Mouse (Mus musculus) liver, adult (tissue): ENCODE measurements around the gene Myh2.

ENCODE experiments used
- GATA4 ChIP-seq: IDR thresholded peaks from 2 replicates; pipeline ENCODE4 v1.6.1; 2014; ENCODE audit warnings: mild to moderate bottlenecking, low read length; ENCODE audit not compliant: insufficient replicate concordance

Myh2 gene

DNA sequence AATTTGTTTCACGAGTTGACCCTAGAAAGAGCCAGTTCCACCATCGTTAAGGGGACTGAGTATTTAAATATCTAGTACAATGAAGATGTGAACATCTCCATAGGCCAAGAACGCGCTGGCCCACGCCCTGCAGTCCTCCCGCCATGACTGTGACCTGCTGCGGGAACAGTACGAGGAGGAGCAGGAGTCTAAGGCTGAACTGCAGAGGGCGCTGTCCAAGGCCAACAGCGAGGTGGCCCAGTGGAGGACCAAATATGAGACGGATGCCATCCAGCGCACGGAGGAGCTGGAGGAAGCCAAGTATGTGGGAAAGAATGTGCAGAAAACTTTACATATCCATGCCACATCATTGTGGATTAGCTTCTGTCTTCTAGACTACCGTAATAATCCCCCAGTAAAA is 20.7 kb downstream of the Myh2 start:
- no peak for TF ChIP-seq GATA4

DNA sequence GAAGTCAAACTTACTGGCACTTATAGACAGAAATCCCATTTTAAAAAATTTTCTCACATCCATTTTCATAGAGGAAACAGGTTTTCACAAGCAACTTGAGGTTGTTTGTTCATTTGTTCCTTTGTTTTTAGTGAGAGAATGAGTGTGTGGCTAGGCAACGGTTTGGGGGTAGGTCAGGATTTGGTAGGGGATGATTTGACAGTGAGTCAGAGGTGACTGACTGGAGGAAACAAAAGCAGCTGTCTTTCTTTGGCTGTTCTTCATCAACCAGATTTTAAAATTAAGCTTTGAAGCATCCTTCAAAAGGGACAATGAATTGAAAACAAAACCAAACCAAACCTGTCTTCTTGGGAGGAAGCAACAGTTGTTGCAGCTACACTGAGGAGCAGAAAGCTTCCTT is 28.5 kb downstream of the Myh2 start:
- TF ChIP-seq GATA4: no peak

DNA sequence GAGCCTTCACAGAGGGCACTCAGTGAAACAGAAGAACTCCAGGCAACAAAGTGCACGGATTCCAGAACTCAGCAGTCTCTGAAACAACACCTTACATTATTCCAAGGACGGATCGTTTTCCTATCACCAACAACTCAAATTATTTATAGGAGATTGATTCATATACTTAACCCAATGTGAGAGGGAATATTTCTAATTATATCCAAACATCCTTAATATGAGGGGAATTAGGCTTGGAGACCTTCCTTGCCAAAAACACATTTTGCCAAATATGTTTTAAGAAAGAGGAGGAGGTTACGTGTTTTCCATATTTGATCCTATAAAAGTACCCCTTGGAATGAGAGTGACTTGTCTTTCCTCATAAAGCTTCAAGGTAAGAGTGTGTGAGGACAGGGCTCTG is 28.9 kb downstream of the Myh2 start, which contains the start of gene Myh1:
Myh1 (plus strand) TSS at position 301 of the 400 bp plus-strand sequence.
- TF ChIP-seq GATA4: no peak

DNA sequence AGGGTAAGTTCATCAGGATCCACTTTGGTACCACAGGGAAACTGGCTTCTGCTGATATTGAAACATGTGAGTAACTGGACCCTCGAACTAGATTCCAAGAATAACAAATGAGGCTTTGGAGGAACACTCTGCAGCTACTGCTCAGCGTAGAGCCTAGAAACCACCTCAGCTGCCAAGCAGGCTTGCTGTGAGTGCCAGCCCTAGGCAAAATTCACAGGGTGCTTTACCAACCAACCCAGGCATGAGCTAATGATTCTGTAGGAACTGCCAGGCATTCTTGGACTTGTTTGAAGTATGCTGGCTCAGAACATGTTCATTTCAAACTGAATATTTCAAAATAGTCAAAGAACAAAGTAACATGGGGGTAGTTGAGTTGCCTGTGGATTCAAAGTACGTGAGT is 33.9 kb downstream of the Myh2 start:
- TF ChIP-seq GATA4: no peak

DNA sequence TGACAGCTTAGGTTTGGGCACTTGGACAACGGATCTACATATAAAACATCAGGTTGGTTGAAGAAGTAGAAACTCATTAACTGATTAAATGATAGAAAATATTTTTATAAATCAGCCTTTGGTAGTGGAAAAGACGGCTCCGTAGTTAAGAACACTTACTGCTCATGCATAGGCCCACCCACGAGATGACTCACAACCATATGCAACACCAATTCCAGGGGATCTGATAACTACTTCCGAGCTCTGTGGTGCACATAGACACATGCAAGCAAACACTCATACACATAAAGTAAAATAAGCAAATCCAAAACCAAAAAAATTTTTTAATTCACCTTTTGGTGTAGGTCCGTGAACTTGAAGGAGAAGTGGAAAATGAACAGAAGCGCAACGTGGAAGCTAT is 51.0 kb downstream of the Myh2 start:
- no peak for TF ChIP-seq GATA4

DNA sequence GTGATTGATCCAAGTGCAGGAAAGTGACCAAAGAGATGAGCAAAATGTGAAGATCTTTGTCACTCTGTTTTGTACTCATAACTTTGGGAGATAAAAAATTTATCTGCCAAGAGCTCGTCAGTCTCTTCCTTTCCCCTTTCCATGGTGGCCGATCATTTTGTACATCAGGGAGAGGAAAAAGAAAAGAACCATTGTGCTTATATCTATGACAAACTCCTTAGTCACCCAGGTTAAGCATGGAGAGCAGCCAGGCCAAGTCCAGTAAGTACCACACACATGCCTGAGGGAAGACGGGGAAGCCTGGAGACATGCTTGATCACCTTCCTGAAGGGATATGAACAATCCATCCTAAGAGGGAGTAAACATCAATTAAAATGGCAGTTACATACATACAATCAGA is 53.6 kb downstream of the Myh2 start:
- TF ChIP-seq GATA4: no peak

DNA sequence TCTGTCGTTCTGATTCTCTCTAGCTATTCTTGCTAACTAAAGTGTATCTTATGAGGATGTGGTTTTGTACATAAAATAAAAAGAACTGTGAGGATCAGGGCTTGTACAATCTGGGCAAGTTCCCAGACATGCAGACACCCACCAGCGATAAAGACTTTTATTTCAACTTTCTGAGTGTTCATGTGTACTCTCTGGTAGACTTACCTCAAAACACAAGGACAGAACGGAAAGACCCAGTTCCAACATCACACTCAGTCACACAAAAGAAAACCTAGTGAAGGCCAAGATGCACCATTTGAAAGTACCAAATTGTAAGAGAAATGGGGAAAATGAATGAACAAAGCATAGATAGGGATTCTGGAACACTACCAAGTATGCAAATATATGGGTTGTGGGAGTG is 57.9 kb downstream of the Myh2 start:
- TF ChIP-seq GATA4: no peak

DNA sequence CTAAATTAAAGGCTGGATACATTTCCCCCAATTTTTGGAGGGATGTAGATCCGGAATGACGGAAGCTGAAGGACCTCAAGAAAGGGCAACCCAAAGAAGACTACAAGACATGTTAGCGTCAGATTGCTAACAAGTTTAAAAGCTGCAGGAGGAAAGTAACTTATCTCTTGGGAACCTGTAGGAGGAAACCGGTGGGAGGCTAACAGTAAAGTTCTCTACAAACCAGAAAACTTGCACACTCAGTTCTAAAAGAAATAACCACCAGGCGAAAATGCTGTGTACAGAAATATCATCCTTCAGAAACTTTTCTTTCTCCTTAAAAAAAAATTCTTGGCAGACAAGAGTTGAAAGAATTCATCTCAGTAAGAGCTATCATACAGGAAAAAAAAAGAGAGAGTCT is 58.3 kb downstream of the Myh2 start:
- TF ChIP-seq GATA4: no peak

DNA sequence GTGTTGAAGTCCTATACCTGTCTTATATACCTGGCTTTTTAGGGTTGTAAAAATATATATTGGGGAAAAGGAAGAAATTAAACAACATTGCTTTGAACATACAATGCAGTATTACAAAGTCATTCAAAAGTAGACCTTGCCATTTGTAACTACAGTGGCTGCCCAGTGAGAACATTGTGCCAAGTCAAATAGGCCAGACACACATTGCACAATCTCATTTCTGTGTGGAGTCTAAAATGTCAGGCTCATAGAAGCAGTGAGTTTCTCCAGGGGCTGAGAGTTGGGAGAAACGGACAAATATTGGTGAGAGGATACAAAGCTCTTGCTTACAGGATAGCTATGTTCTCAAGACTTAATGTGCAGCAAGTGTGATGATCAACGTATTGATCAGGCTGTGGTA is 59.1 kb downstream of the Myh2 start:
- no peak for TF ChIP-seq GATA4

DNA sequence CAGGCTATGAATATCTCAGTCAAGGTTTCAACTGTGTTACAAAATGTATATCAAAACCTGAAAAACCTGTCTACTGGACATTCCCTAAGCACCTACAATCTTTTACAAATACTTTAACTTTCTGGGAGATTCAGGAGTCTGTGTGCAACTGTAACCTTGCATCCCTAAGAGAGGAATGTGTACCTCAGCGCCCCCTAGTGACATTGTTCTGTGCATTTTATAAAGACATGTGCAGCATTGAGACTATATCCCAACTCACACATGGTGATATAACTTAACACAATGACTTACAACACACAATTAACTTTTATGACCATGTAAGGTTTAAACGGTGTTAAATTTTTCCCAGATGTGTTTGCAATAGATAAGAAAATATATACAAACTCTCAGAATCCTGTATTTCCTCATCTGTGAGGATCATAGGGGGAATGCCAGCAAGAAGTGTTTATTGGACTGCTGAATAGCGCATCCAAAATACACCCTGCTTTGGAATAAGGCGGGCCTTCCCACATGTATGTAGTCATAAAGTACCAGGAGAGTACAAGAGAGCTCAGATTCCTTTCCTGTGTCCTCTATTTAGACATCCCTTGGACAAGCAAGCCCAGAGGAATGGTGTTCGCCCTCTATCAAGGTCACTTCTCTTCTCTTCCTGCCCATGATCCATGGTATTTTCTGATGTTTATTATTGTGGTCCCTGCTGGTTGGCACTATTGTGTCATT is 65.0 kb downstream of the Myh2 start:
- TF ChIP-seq GATA4: no peak

DNA sequence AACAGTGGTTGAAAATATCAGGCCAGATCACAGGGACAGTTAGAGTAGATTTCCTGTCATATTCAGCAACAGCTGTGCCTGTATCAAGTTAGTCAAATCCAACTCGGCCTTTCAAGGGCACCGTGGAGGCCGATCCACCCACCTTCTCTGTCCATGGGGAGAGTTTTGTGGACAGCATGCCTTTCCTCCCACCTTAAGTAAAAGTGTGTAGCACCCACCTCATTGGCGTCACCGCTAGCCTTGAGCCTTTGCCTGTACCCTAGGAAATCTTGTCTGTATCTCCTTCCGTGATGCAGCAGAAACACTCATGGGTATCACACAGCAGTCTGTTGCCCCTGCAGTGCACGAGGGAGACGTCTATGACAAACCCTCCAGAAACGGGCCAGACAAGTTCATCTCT is 66.0 kb downstream of the Myh2 start:
- no peak for TF ChIP-seq GATA4

DNA sequence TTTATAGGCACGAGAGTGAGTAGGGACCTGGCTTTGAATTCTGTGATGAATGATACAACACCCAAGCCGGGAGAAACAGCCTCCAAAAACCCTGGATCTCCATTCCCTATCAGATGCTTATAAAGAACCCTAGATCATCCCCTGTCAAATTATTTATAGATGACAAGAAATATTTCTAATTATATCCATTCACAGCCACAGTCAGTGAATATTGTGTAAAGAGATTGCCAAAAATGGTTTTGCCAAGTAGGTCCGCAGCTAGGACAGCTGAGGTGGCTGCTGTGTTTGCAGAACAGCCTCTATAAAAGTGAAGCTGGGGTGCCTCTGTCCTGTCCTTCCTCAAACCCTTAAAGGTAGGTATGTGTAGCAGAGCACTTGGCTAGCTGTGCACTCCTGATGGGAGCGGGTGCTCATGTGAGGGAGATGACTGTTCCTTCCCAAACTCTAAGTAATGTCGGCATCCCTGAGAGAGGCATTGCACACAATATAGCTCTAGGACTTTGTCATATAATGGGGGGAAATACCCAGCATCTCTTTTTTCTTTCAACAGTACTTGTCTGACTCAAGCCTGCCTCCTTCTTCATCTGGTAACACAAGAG is 66.8 kb downstream of the Myh2 start, which contains the start of gene Myh4:
Myh4 (plus strand) TSS at position 549 of the 599 bp plus-strand sequence.
- no peak for TF ChIP-seq GATA4

DNA sequence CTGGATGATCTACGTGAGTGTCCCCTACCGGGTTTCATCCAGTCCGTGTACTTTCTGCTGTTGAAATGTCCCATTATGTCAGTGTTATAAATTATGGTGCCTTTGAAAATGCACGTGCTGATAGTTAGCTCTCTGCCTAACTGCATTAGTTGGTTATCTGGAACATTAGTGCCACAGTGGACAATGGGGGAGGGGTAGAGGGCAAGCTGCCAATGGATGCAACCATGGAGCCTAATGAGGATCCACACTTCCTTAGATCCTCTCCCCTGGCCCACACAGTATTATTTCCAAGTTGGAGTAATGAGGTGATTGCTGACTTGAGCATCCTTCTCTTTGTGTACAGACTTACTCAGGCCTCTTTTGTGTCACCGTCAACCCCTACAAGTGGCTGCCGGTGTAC is 70.2 kb downstream of the Myh2 start:
- no peak for TF ChIP-seq GATA4
